Mouse (Mus musculus) embryonic facial prominence, embryonic 14.5 days (tissue): ENCODE data around the gene Chchd5. TPM values are rescaled to one million over a fixed set of nuclear protein-coding genes. Genes with fewer than 3 reads are reported as not detected.

ENCODE experiments used
- ATAC-seq: fragments of 200-750 bp; cut with Nextera tagmentation; 2 replicates; pipeline ENCODE4 v1.8.0; 2017; ENCODE audit warnings: low read depth, moderate number of reproducible peaks, moderate TSS enrichment
- DNase-seq: peaks from one replicate; pipeline ENCODE4 v3.0.0-alpha.2; 2015; ENCODE audit warnings: low spot score
- H3K27ac ChIP-seq: fragments of 300-500 bp; sonication (generic); replicated peaks from 2 replicates; pipeline ENCODE4 v1.5.1; 2014; ENCODE audit warnings: low read depth, mild to moderate bottlenecking, low read length, moderate library complexity
- H3K27me3 ChIP-seq: fragments of 300-500 bp; sonication (generic); replicated peaks from 2 replicates; pipeline ENCODE4 v1.6.1; 2014; ENCODE audit warnings: low read length; ENCODE audit not compliant: control insufficient read depth, insufficient read depth
- H3K36me3 ChIP-seq: fragments of 300-500 bp; sonication (generic); 2 replicates; pipeline ENCODE4 v1.6.1; 2014; ENCODE audit warnings: low read length, mixed read lengths; ENCODE audit not compliant: control insufficient read depth, insufficient read depth
- H3K4me1 ChIP-seq: fragments of 300-500 bp; sonication (generic); 2 replicates; pipeline ENCODE4 v1.6.1; 2014; ENCODE audit warnings: antibody characterized with exemption, low read length; ENCODE audit not compliant: control insufficient read depth, insufficient read depth
- H3K4me2 ChIP-seq: fragments of 300-500 bp; sonication (generic); 2 replicates; pipeline ENCODE4 v1.6.1; 2014; ENCODE audit warnings: low read depth, mild to moderate bottlenecking, low read length, moderate library complexity, mixed read lengths
- H3K4me3 ChIP-seq: fragments of 300-500 bp; sonication (generic); 2 replicates; pipeline ENCODE4 v1.5.1; 2014; ENCODE audit warnings: low read depth, mild to moderate bottlenecking, low read length
- H3K9ac ChIP-seq: fragments of 300-500 bp; sonication (generic); 2 replicates; pipeline ENCODE4 v1.6.1; 2014; ENCODE audit warnings: low read depth, mild to moderate bottlenecking, low read length, moderate library complexity, mixed read lengths
- H3K9me3 ChIP-seq: fragments of 300-500 bp; sonication (generic); 2 replicates; pipeline ENCODE4 v1.6.1; 2016; ENCODE audit warnings: low read length; ENCODE audit not compliant: control insufficient read depth
- WGBS: fragments of 180-500 bp; shearing (Covaris S2); extraction: QIAGEN DNeasy Blood & Tissue Kit; methylation state at CpG from one replicate; pipeline ENCODE4 v1.1.7; 2014; 5-methylcytosine and 5-hydroxymethylcytosine counted together
- polyA plus RNA-seq: library from polyadenylated mRNA; unstranded; fragments of >200 nt; fragmentation: Nextera tagmentation; extraction: Ambion mirVana; gene quantifications from 2 replicates; pipeline ENCODE4 v1.2.1, GENCODE M21; 2014

Gene Chchd5
- 25.8 and 30.3 TPM in 2 replicates for polyA plus RNA-seq

DNA sequence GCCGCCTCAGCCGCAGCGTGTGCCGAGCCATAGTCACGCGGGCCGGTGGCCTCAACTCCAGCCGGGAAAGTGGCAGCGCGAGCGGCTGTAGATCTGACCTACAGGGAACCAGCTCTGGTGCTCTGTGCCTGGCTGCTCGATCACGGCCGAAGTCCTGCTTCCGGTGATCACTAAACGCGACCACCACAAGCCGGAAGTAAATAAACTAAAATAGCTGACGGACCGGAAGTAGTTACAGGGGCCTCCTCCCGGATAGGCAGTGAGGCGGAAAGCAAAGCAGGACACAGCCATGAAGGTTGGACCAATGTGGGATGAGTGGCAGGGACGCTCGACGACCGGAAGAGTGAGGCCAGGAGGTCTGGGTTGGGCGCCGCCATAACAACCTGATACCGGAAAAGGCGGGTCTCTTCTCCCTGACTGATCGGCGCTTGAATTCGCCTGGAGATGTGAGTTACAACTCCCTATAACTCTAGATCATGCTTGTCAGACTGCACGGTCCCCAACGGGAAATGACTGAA is at the start of gene Chchd5:
Gene Chchd5, plus strand, starts transcription at position 289 of the 518 bp plus-strand sequence.
- no peaks in the 10 kb centered on the region for H3K27me3 ChIP-seq
- DNase-seq (peak; percentile 99), ATAC-seq (peak; percentile 100)
- peak within 1 kb of the TSS; percentile 75 for H3K4me3 ChIP-seq
- peak within 1 kb of the TSS; percentile 94 for H3K27ac ChIP-seq
- H3K9me3 ChIP-seq = 0 out of 2 replicates have a peak, but pooled peaks cover 6% of the 10 kb centered on the region
- peaks cover 8% of the 10 kb centered on the region; the same call in 1 of the 2 replicates for H3K4me1 ChIP-seq
- H3K4me2 ChIP-seq = peak within 1 kb of the TSS; percentile 87
- peak within 1 kb of the TSS; percentile 81 for H3K9ac ChIP-seq
- peaks cover 59% of the 10 kb centered on the region for H3K36me3 ChIP-seq
- under 1% methylated on average over 34 of the region's 35 CpGs for WGBS

DNA sequence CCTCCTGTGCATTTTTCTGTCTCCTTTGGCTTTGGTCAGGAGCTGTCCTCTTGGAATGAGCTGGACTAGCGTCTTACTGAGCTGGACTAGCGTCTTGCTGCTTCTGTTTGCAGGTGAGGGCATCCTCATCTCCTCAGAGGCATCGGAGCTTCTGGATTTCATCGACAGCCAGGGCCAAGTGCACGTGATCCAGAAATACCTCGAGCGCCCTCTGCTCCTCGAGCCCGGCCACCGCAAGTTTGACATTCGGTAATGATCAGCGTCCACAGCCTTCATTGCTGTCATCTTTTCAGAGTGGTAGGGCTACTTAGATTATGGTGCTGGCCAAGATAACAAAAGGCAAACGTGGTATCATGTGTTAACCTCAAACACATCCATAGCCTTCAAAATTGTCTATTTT is 48.4 kb upstream of the Chchd5 start:
- H3K27ac ChIP-seq = no peak overlapping the region
- H3K27me3 ChIP-seq = no peaks in the 10 kb centered on the region
- H3K36me3 ChIP-seq = peaks cover 66% of the 10 kb centered on the region
- H3K4me3 ChIP-seq = no peak overlapping the region
- H3K4me1 ChIP-seq = no peaks in the 10 kb centered on the region
- no peak for DNase-seq
- no peaks in the 10 kb centered on the region for H3K9me3 ChIP-seq
- WGBS = 73% methylated on average over 13 of the region's 13 CpGs
- ATAC-seq = no peak
- H3K9ac ChIP-seq = no peak overlapping the region
- H3K4me2 ChIP-seq = no peak overlapping the region

- H3K4me3 ChIP-seq = no peak overlapping the region
- ATAC-seq (no peak), DNase-seq (no peak)
- peaks cover 54% of the 10 kb centered on the region for H3K36me3 ChIP-seq
- no peak overlapping the region for H3K4me2 ChIP-seq
- no peaks in the 10 kb centered on the region for H3K9me3 ChIP-seq
- no peaks in the 10 kb centered on the region for H3K4me1 ChIP-seq
- no peak overlapping the region for H3K9ac ChIP-seq
- H3K27me3 ChIP-seq = no peaks in the 10 kb centered on the region
- no peak overlapping the region for H3K27ac ChIP-seq
- 92% methylated on average over 5 of the region's 5 CpGs for WGBS
Observed at GRCm38 (mm10) chr2:129083514-129083913, 46.0 kb upstream of the Chchd5 start.

GRCm38 (mm10) chr2:129084959-129085358 is 44.5 kb upstream of the Chchd5 start:
- H3K4me1 ChIP-seq = no peaks in the 10 kb centered on the region
- H3K36me3 ChIP-seq = peaks cover 50% of the 10 kb centered on the region
- no peaks in the 10 kb centered on the region for H3K9me3 ChIP-seq
- H3K27ac ChIP-seq = no peak overlapping the region
- no peak for ATAC-seq
- H3K4me3 ChIP-seq = no peak overlapping the region
- H3K9ac ChIP-seq = no peak overlapping the region
- H3K27me3 ChIP-seq = no peaks in the 10 kb centered on the region
- no peak for DNase-seq
- H3K4me2 ChIP-seq = no peak overlapping the region
- WGBS = 60% methylated on average over 2 of the region's 2 CpGs

GRCm38 (mm10) chr2:129087520-129087919 is 42.0 kb upstream of the Chchd5 start:
- no peak for ATAC-seq
- no peak overlapping the region for H3K27ac ChIP-seq
- WGBS = 96% methylated on average over 1 of the region's 1 CpGs

GRCm38 (mm10) chr2:129090370-129090769 is 39.1 kb upstream of the Chchd5 start:
- Histone ChIP-seq H3K27ac (no peak overlapping the region), H3K36me3 (peaks cover 45% of the 10 kb centered on the region)

More at GRCm38 (mm10) chr2:129087520-129087919, 42.0 kb upstream of the Chchd5 start:
- Histone ChIP-seq H3K9ac (no peak overlapping the region), H3K9me3 (no peaks in the 10 kb centered on the region), H3K4me3 (no peak overlapping the region), H3K36me3 (peaks cover 41% of the 10 kb centered on the region), H3K27me3 (no peaks in the 10 kb centered on the region), H3K4me2 (no peak overlapping the region), H3K4me1 (no peaks in the 10 kb centered on the region)
- DNase-seq = no peak

GRCm38 (mm10) chr2:129092810-129093209 is 36.7 kb upstream of the Chchd5 start:
- H3K9me3 ChIP-seq = no peaks in the 10 kb centered on the region
- peaks cover 36% of the 10 kb centered on the region for H3K36me3 ChIP-seq
- no peaks in the 10 kb centered on the region for H3K4me1 ChIP-seq
- no peak for ATAC-seq
- H3K9ac ChIP-seq = 0 out of 2 replicates have a peak overlapping the region, but pooled peaks have one; percentile 8
- DNase-seq = no peak
- H3K4me2 ChIP-seq = no peak overlapping the region
- H3K27ac ChIP-seq = no peak overlapping the region
- 92% methylated on average over 12 of the region's 12 CpGs for WGBS
- H3K4me3 ChIP-seq = no peak overlapping the region
- H3K27me3 ChIP-seq = no peaks in the 10 kb centered on the region

More at GRCm38 (mm10) chr2:129090370-129090769, 39.1 kb upstream of the Chchd5 start:
- ATAC-seq (no peak), DNase-seq (no peak)
- Histone ChIP-seq H3K9ac (no peak overlapping the region), H3K27me3 (no peaks in the 10 kb centered on the region), H3K4me2 (no peak overlapping the region), H3K4me1 (no peaks in the 10 kb centered on the region), H3K9me3 (no peaks in the 10 kb centered on the region), H3K4me3 (no peak overlapping the region)
- WGBS = 62% methylated on average over 4 of the region's 4 CpGs

DNA sequence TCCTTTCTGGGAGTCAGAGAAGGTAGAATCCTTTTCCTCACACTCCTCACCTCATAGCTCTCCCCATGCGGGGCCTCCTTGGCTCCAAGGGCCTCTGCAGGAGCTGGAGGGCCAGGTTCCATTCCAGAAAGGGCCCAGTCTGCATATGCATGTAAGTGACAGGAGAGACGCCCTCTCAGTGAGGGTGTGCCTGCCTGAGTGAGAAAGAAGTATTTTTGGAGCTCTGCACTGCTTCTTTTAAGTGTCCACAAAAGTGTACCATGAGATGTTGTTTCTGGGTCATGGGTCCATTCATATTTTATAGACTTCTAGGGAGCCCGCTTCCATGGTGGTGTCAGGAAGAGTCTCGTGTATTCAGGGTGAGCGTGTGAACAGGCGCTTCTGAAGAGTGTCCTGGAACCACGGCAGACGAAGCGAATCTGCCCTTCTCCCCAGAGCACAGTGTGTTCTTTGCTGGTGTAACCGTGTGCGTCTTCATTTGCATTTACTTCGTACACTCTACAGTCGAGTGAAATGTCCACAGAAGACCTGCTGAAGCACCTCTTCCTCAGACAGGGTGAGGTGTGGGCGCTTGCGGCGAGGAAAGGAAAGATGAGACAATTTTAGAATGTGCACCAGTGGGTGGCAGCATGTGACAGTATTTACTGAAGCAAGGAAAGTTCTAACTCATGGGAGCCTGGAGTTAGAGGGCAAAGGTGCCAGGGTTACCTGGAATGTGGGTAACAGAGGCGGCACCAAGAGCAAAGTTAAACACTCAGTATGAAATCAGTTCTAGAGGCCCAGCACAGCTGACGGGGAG is 35.4 kb upstream of the Chchd5 start:
- Histone ChIP-seq H3K27ac (no peak overlapping the region), H3K4me1 (no peaks in the 10 kb centered on the region), H3K27me3 (no peaks in the 10 kb centered on the region), H3K4me2 (no peak overlapping the region), H3K36me3 (peaks cover 29% of the 10 kb centered on the region), H3K9me3 (no peaks in the 10 kb centered on the region), H3K4me3 (no peak overlapping the region), H3K9ac (no peak overlapping the region)
- 87% methylated on average over 18 of the region's 18 CpGs for WGBS
- no peak for DNase-seq
- no peak for ATAC-seq
